Mouse (Mus musculus): ENCODE measurements at regions not wholly inside any gene's neighbourhood (a gene's known extent, or its start where the extent isn't known, plus 50 kb on each side); places are given as distances from the start of the nearest gene placed in this dataset.

GRCm38 (mm10) chr11:48605223-48605824 lies 194.8 kb upstream of the Rack1 start:
- WGBS = 71% methylated on average over 5 of the region's 5 CpGs
- no peak for ATAC-seq (replicated peaks)
- no peaks in the 10 kb centered on the region for H3K4me1 ChIP-seq
- H3K9ac ChIP-seq (replicated peaks) = no peak overlapping the region
- H3K36me3 ChIP-seq = no peaks in the 10 kb centered on the region
- H3K27ac ChIP-seq (replicated peaks) = no peak overlapping the region
- H3K4me3 ChIP-seq = no peak overlapping the region
- H3K4me2 ChIP-seq (replicated peaks) = no peak overlapping the region
- no peaks in the 10 kb centered on the region for H3K9me3 ChIP-seq
- H3K27me3 ChIP-seq = no peaks in the 10 kb centered on the region

GRCm38 (mm10) chr11:48601096-48601495 lies 199.0 kb upstream of the Rack1 start:
- Histone ChIP-seq H3K4me1 (no peaks in the 10 kb centered on the region), H3K4me2 (replicated peaks) (no peak overlapping the region), H3K9me3 (no peaks in the 10 kb centered on the region), H3K36me3 (no peaks in the 10 kb centered on the region), H3K27ac (replicated peaks) (no peak overlapping the region), H3K27me3 (no peaks in the 10 kb centered on the region), H3K4me3 (no peak overlapping the region), H3K9ac (replicated peaks) (no peak overlapping the region)
- 86% methylated on average over 1 of the region's 1 CpGs for WGBS
- ATAC-seq (replicated peaks) = no peak

GRCm38 (mm10) chr11:48599573-48600127 lies 200.5 kb upstream of the Rack1 start:
- Histone ChIP-seq H3K4me1 (no peaks in the 10 kb centered on the region), H3K27me3 (no peaks in the 10 kb centered on the region), H3K4me2 (replicated peaks) (no peak overlapping the region), H3K27ac (replicated peaks) (no peak overlapping the region; the same call in 1 of the 2 replicates), H3K36me3 (no peaks in the 10 kb centered on the region), H3K4me3 (no peak overlapping the region), H3K9me3 (no peaks in the 10 kb centered on the region), H3K9ac (replicated peaks) (no peak overlapping the region)
- 50% methylated on average over 5 of the region's 5 CpGs for WGBS
- ATAC-seq (replicated peaks) = peak; percentile 79

GRCm38 (mm10) chr11:48599033-48599432 lies 201.1 kb upstream of the Rack1 start:
- Histone ChIP-seq H3K27ac (replicated peaks) (no peak overlapping the region; the same call in 1 of the 2 replicates), H3K4me3 (no peak overlapping the region)
- ATAC-seq (replicated peaks) = no peak

DNA sequence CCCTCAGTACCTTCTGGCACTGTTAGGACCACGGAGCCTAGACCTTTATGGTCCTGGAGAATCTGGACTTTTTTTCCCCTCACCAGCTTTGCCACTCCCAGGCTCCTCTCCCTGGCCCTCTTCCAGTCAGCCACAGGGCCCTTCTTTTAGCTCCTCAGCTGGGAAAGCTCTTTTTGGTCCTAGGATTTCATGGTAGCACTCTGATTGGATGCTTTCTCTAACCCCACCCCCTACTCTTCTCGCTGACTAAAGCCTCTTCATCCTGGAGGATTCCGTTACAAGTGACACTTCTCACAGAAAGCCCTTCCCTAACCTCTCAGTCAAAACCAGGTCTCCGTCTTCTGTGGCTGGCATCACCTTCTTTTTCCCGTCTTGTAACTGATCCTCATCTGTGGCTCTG lies 205.7 kb upstream of the Rack1 start:
- Histone ChIP-seq H3K4me2 (replicated peaks) (no peak overlapping the region), H3K4me1 (no peaks in the 10 kb centered on the region), H3K36me3 (no peaks in the 10 kb centered on the region), H3K9ac (replicated peaks) (no peak overlapping the region), H3K4me3 (no peak overlapping the region), H3K27me3 (no peaks in the 10 kb centered on the region), H3K9me3 (no peaks in the 10 kb centered on the region), H3K27ac (replicated peaks) (no peak overlapping the region)
- ATAC-seq (replicated peaks) = peak; percentile 46; the same call in 1 of the 2 replicates
- 24% methylated on average over 5 of the region's 5 CpGs for whole genome bisulfite sequencing

More at GRCm38 (mm10) chr11:48599033-48599432, 201.1 kb upstream of the Rack1 start:
- no peak overlapping the region for H3K9ac ChIP-seq (replicated peaks)
- H3K9me3 ChIP-seq = no peaks in the 10 kb centered on the region
- no peaks in the 10 kb centered on the region for H3K27me3 ChIP-seq
- no peaks in the 10 kb centered on the region for H3K4me1 ChIP-seq
- no peaks in the 10 kb centered on the region for H3K36me3 ChIP-seq
- no peak overlapping the region for H3K4me2 ChIP-seq (replicated peaks)

GRCm38 (mm10) chr11:48588833-48589649 lies 211.1 kb upstream of the Rack1 start:
- no peaks in the 10 kb centered on the region for H3K27me3 ChIP-seq
- H3K36me3 ChIP-seq = no peaks in the 10 kb centered on the region
- H3K4me2 ChIP-seq (replicated peaks) = no peak overlapping the region
- H3K27ac ChIP-seq (replicated peaks) = no peak overlapping the region
- no peak overlapping the region for H3K4me3 ChIP-seq
- peak; percentile 92 for ATAC-seq (replicated peaks)
- H3K4me1 ChIP-seq = no peaks in the 10 kb centered on the region
- WGBS = 35% methylated on average over 9 of the region's 9 CpGs
- no peak overlapping the region for H3K9ac ChIP-seq (replicated peaks)
- H3K9me3 ChIP-seq = no peaks in the 10 kb centered on the region

GRCm38 (mm10) chr11:48568769-48569168 lies 231.4 kb upstream of the Rack1 start:
- Histone ChIP-seq H3K9ac (replicated peaks) (no peak overlapping the region), H3K27me3 (no peaks in the 10 kb centered on the region), H3K4me1 (no peaks in the 10 kb centered on the region), H3K36me3 (no peaks in the 10 kb centered on the region), H3K27ac (replicated peaks) (no peak overlapping the region), H3K4me3 (no peak overlapping the region), H3K4me2 (replicated peaks) (no peak overlapping the region), H3K9me3 (no peaks in the 10 kb centered on the region)
- ATAC-seq (replicated peaks) = no peak
- WGBS = 92% methylated on average over 3 of the region's 3 CpGs

GRCm38 (mm10) chr11:48567583-48568562 lies 232.3 kb upstream of the Rack1 start:
- Histone ChIP-seq H3K4me1 (no peaks in the 10 kb centered on the region), H3K4me3 (no peak overlapping the region), H3K9me3 (no peaks in the 10 kb centered on the region), H3K27me3 (no peaks in the 10 kb centered on the region), H3K9ac (replicated peaks) (no peak overlapping the region), H3K4me2 (replicated peaks) (no peak overlapping the region), H3K27ac (replicated peaks) (no peak overlapping the region), H3K36me3 (no peaks in the 10 kb centered on the region)
- 66% methylated on average over 6 of the region's 6 CpGs for WGBS
- no peak for ATAC-seq (replicated peaks)

GRCm38 (mm10) chr11:48558053-48558452 lies 242.1 kb upstream of the Rack1 start:
- WGBS = 84% methylated on average over 1 of the region's 1 CpGs
- Histone ChIP-seq H3K27me3 (no peaks in the 10 kb centered on the region), H3K9ac (replicated peaks) (no peak overlapping the region), H3K9me3 (no peaks in the 10 kb centered on the region), H3K4me3 (no peak overlapping the region), H3K27ac (replicated peaks) (no peak overlapping the region), H3K4me1 (no peaks in the 10 kb centered on the region), H3K36me3 (no peaks in the 10 kb centered on the region), H3K4me2 (replicated peaks) (no peak overlapping the region)
- no peak for ATAC-seq (replicated peaks)

DNA sequence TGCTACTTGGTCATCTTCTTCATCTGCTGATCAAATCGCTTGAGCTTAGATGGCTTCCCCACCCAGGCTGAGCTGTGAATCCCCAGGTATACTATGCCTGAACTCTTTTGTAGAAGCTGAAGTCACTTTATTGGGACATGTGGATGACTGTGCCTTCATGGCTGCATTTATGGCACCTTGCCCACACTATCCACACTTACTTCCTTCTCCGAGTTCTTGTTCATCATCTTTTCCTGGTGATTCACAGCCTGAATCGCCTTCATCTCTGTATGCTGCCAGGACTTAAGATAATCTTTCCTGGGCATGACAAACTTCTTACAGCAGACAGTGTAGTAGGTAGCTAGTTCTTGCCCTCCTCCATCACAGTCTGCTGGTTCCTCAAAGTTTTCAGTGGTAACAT lies 248.1 kb upstream of the Rack1 start:
- no peak overlapping the region for H3K9ac ChIP-seq (replicated peaks)
- H3K4me1 ChIP-seq = no peaks in the 10 kb centered on the region
- H3K4me3 ChIP-seq = no peak overlapping the region
- no peak for ATAC-seq (replicated peaks)
- no peaks in the 10 kb centered on the region for H3K27me3 ChIP-seq
- WGBS = 88% methylated on average over 3 of the region's 3 CpGs
- no peaks in the 10 kb centered on the region for H3K36me3 ChIP-seq
- H3K4me2 ChIP-seq (replicated peaks) = no peak overlapping the region
- no peak overlapping the region for H3K27ac ChIP-seq (replicated peaks)
- no peaks in the 10 kb centered on the region for H3K9me3 ChIP-seq

GRCm38 (mm10) chr11:48551201-48551600 lies 248.9 kb upstream of the Rack1 start:
- Histone ChIP-seq H3K4me3 (no peak overlapping the region), H3K9ac (replicated peaks) (no peak overlapping the region), H3K36me3 (no peaks in the 10 kb centered on the region), H3K27ac (replicated peaks) (no peak overlapping the region), H3K9me3 (no peaks in the 10 kb centered on the region), H3K27me3 (no peaks in the 10 kb centered on the region), H3K4me1 (no peaks in the 10 kb centered on the region), H3K4me2 (replicated peaks) (no peak overlapping the region)
- WGBS = 82% methylated on average over 2 of the region's 2 CpGs
- ATAC-seq (replicated peaks) = no peak

- no peaks in the 10 kb centered on the region for H3K36me3 ChIP-seq
- WGBS = 82% methylated on average over 3 of the region's 3 CpGs
- no peak overlapping the region for H3K27ac ChIP-seq (replicated peaks)
- no peaks in the 10 kb centered on the region for H3K9me3 ChIP-seq
- no peak for ATAC-seq (replicated peaks)
- H3K27me3 ChIP-seq = no peaks in the 10 kb centered on the region
- H3K4me3 ChIP-seq = no peak overlapping the region
- H3K4me1 ChIP-seq = no peaks in the 10 kb centered on the region
- H3K9ac ChIP-seq (replicated peaks) = no peak overlapping the region
- H3K4me2 ChIP-seq (replicated peaks) = no peak overlapping the region
Measured at GRCm38 (mm10) chr11:48526316-48526715, 273.8 kb upstream of the Rack1 start.

All from forebrain, embryonic 15.5 days (tissue).